Mouse (Mus musculus): ENCODE results near the gene Pcx. TPM values are rescaled to one million over a fixed set of nuclear protein-coding genes. Genes with fewer than 3 reads are reported as not detected.

The Pcx gene
- polyA plus RNA-seq, 1 experiment from 2014 or later, result 18.4 TPM

GRCm38 (mm10) chr19:4612181-4612961 is 102.1 kb downstream of the Pcx start:
- no peak overlapping the region for H3K4me2 ChIP-seq (ENCODE audit: low read depth, low read length)

GRCm38 (mm10) chr19:4613464-4614304 is 103.4 kb downstream of the Pcx start:
- no peaks in the 10 kb centered on the region for H3K9me3 ChIP-seq (ENCODE audit: control insufficient read depth, low read length)
- H3K4me1 ChIP-seq (ENCODE audit: control insufficient read depth, insufficient read depth, low read length), result peaks cover 8% of the 10 kb centered on the region
- WGBS, result 86% methylated on average over 31 of the region's 33 CpGs
- H3K4me3 ChIP-seq (ENCODE audit: low read depth, low read length), result peak overlapping the region; percentile 89
- peak overlapping the region; percentile 60 for H3K4me2 ChIP-seq (ENCODE audit: low read depth, low read length)
- H3K27me3 ChIP-seq (replicated peaks; ENCODE audit: control insufficient read depth, insufficient read depth, low read length), result no peaks in the 10 kb centered on the region
- H3K9ac ChIP-seq (ENCODE audit: low read depth, low read length), result peak overlapping the region; percentile 96
- no peak for DNase-seq (ENCODE audit: low spot score)
- ATAC-seq (ENCODE audit: low read depth), result no peak
- H3K36me3 ChIP-seq (ENCODE audit: control insufficient read depth, insufficient read depth, low read length), result peaks cover 32% of the 10 kb centered on the region
- H3K27ac ChIP-seq (replicated peaks; ENCODE audit: low read depth, low read length), result no peak overlapping the region

More at GRCm38 (mm10) chr19:4612181-4612961, 102.1 kb downstream of the Pcx start:
- H3K4me3 ChIP-seq (ENCODE audit: low read depth, low read length), result no peak overlapping the region
- peaks cover 8% of the 10 kb centered on the region for H3K4me1 ChIP-seq (ENCODE audit: control insufficient read depth, insufficient read depth, low read length)
- no peaks in the 10 kb centered on the region for H3K27me3 ChIP-seq (replicated peaks; ENCODE audit: control insufficient read depth, insufficient read depth, low read length)
- peak overlapping the region; percentile 6; the same call in 1 of the 2 replicates for H3K9ac ChIP-seq (ENCODE audit: low read depth, low read length)
- no peak for DNase-seq (ENCODE audit: low spot score)
- ATAC-seq (ENCODE audit: low read depth), result no peak
- no peak overlapping the region for H3K27ac ChIP-seq (replicated peaks; ENCODE audit: low read depth, low read length)
- H3K9me3 ChIP-seq (ENCODE audit: control insufficient read depth, low read length), result no peaks in the 10 kb centered on the region
- WGBS, result 87% methylated on average over 18 of the region's 19 CpGs
- peaks cover 32% of the 10 kb centered on the region for H3K36me3 ChIP-seq (ENCODE audit: control insufficient read depth, insufficient read depth, low read length)

GRCm38 (mm10) chr19:4614305-4615150 is 104.3 kb downstream of the Pcx start:
- H3K9me3 ChIP-seq (ENCODE audit: control insufficient read depth, low read length), result no peaks in the 10 kb centered on the region
- WGBS, result 53% methylated on average over 13 of the region's 49 CpGs
- H3K27ac ChIP-seq (replicated peaks; ENCODE audit: low read depth, low read length), result peak overlapping the region; percentile 89
- H3K4me1 ChIP-seq (ENCODE audit: control insufficient read depth, insufficient read depth, low read length), result peaks cover 8% of the 10 kb centered on the region
- H3K4me2 ChIP-seq (ENCODE audit: low read depth, low read length), result peak overlapping the region; percentile 60
- no peaks in the 10 kb centered on the region for H3K27me3 ChIP-seq (replicated peaks; ENCODE audit: control insufficient read depth, insufficient read depth, low read length)
- H3K4me3 ChIP-seq (ENCODE audit: low read depth, low read length), result peak overlapping the region; percentile 89
- peak; percentile 54 for DNase-seq (ENCODE audit: low spot score)
- H3K36me3 ChIP-seq (ENCODE audit: control insufficient read depth, insufficient read depth, low read length), result peaks cover 32% of the 10 kb centered on the region
- peak; percentile 9; the same call in 1 of the 2 replicates for ATAC-seq (ENCODE audit: low read depth)
- H3K9ac ChIP-seq (ENCODE audit: low read depth, low read length), result peak overlapping the region; percentile 96

GRCm38 (mm10) chr19:4615151-4616093 is 105.2 kb downstream of the Pcx start, which contains the start of gene Lrfn4:
Gene Lrfn4, minus strand, starts transcription at chr19:4615667.
- ATAC-seq (ENCODE audit: low read depth) (peak; percentile 96), DNase-seq (ENCODE audit: low spot score) (peak; percentile 97)
- H3K4me1 ChIP-seq (ENCODE audit: control insufficient read depth, insufficient read depth, low read length), result peaks cover 8% of the 10 kb centered on the region
- H3K4me2 ChIP-seq (ENCODE audit: low read depth, low read length), result peak within 1 kb of the TSS; percentile 60
- no peaks in the 10 kb centered on the region for H3K9me3 ChIP-seq (ENCODE audit: control insufficient read depth, low read length)
- peaks cover 34% of the 10 kb centered on the region for H3K36me3 ChIP-seq (ENCODE audit: control insufficient read depth, insufficient read depth, low read length)
- no peaks in the 10 kb centered on the region for H3K27me3 ChIP-seq (replicated peaks; ENCODE audit: control insufficient read depth, insufficient read depth, low read length)
- WGBS, result under 1% methylated on average over 20 of the region's 87 CpGs
- H3K4me3 ChIP-seq (ENCODE audit: low read depth, low read length), result peak within 1 kb of the TSS; percentile 89
- peak within 1 kb of the TSS; percentile 96 for H3K9ac ChIP-seq (ENCODE audit: low read depth, low read length)
- H3K27ac ChIP-seq (replicated peaks; ENCODE audit: low read depth, low read length), result peak within 1 kb of the TSS; percentile 89

- peak overlapping the region; percentile 89; the same call in 1 of the 2 replicates for H3K27ac ChIP-seq (replicated peaks; ENCODE audit: low read depth, low read length)
- no peaks in the 10 kb centered on the region for H3K27me3 ChIP-seq (replicated peaks; ENCODE audit: control insufficient read depth, insufficient read depth, low read length)
- DNase-seq (ENCODE audit: low spot score) (no peak), ATAC-seq (ENCODE audit: low read depth) (no peak)
- H3K4me3 ChIP-seq (ENCODE audit: low read depth, low read length), result peak overlapping the region; percentile 89; the same call in 1 of the 2 replicates
- peaks cover 41% of the 10 kb centered on the region for H3K36me3 ChIP-seq (ENCODE audit: control insufficient read depth, insufficient read depth, low read length)
- no peak overlapping the region; the same call in 1 of the 2 replicates for H3K9ac ChIP-seq (ENCODE audit: low read depth, low read length)
- 47% methylated on average over 4 of the region's 4 CpGs for WGBS
- H3K4me1 ChIP-seq (ENCODE audit: control insufficient read depth, insufficient read depth, low read length), result peaks cover 8% of the 10 kb centered on the region
- no peaks in the 10 kb centered on the region for H3K9me3 ChIP-seq (ENCODE audit: control insufficient read depth, low read length)
- no peak overlapping the region for H3K4me2 ChIP-seq (ENCODE audit: low read depth, low read length)
These were observed 106.3 kb downstream of the Pcx start for GRCm38 (mm10) chr19:4616546-4616945.

- ATAC-seq (ENCODE audit: low read depth) (no peak), DNase-seq (ENCODE audit: low spot score) (peak; percentile 62)
- H3K36me3 ChIP-seq (ENCODE audit: control insufficient read depth, insufficient read depth, low read length), result peaks cover 41% of the 10 kb centered on the region; the same call in 1 of the 2 replicates
- no peak overlapping the region for H3K4me2 ChIP-seq (ENCODE audit: low read depth, low read length)
- WGBS, result 39% methylated on average over 18 of the region's 18 CpGs
- peak overlapping the region; percentile 37; the same call in 1 of the 2 replicates for H3K9ac ChIP-seq (ENCODE audit: low read depth, low read length)
- H3K4me1 ChIP-seq (ENCODE audit: control insufficient read depth, insufficient read depth, low read length), result peaks cover 8% of the 10 kb centered on the region
- no peak overlapping the region for H3K27ac ChIP-seq (replicated peaks; ENCODE audit: low read depth, low read length)
- no peaks in the 10 kb centered on the region for H3K27me3 ChIP-seq (replicated peaks; ENCODE audit: control insufficient read depth, insufficient read depth, low read length)
- no peak overlapping the region for H3K4me3 ChIP-seq (ENCODE audit: low read depth, low read length)
- no peaks in the 10 kb centered on the region for H3K9me3 ChIP-seq (ENCODE audit: control insufficient read depth, low read length)
These were observed 107.9 kb downstream of the Pcx start for GRCm38 (mm10) chr19:4618183-4618582.

- H3K9ac ChIP-seq (ENCODE audit: low read depth, low read length), result no peak overlapping the region
- no peak overlapping the region for H3K4me2 ChIP-seq (ENCODE audit: low read depth, low read length)
- no peaks in the 10 kb centered on the region for H3K9me3 ChIP-seq (ENCODE audit: control insufficient read depth, low read length)
- no peak for DNase-seq (ENCODE audit: low spot score)
- peaks cover 40% of the 10 kb centered on the region; the same call in 1 of the 2 replicates for H3K36me3 ChIP-seq (ENCODE audit: control insufficient read depth, insufficient read depth, low read length)
- no peak for ATAC-seq (ENCODE audit: low read depth)
- H3K27me3 ChIP-seq (replicated peaks; ENCODE audit: control insufficient read depth, insufficient read depth, low read length), result no peaks in the 10 kb centered on the region
- H3K4me1 ChIP-seq (ENCODE audit: control insufficient read depth, insufficient read depth, low read length), result peaks cover 3% of the 10 kb centered on the region
- H3K4me3 ChIP-seq (ENCODE audit: low read depth, low read length), result no peak overlapping the region
- H3K27ac ChIP-seq (replicated peaks; ENCODE audit: low read depth, low read length), result no peak overlapping the region
- WGBS, result 68% methylated on average over 10 of the region's 10 CpGs
These were observed 109.2 kb downstream of the Pcx start for GRCm38 (mm10) chr19:4619461-4619860.

Data from embryonic facial prominence, embryonic 14.5 days (tissue).